Comparison of ENCODE assay signal across 23 mouse cellular contexts in genomic region chr9:58015856-58016255, GRCm38 (mm10). TPM values are rescaled to one million over a fixed set of nuclear protein-coding genes. Genes with fewer than 3 reads are reported as not detected.
A peak's percentile ranks its signal among the peaks of the same experiment; 100 is the strongest.
DNase-seq lines count a peak whose midpoint lies in the region.
"Had no signal": no experiment of that assay in that cellular context is flagged by ENCODE, and none has a peak within 500 bp of the region (broad histone marks: within the 10 kb centered on the region; RNA-seq: fewer than 3 reads in every experiment).

No protein-coding gene starts in this region.

- peak; percentile 41 to 81 for DNase-seq in adrenal gland, adult (ENCODE audit: inconsistent age in 2 of 2, low spot score in 1 of 2)
- DNase-seq in adrenal gland, postnatal 10 days, result no peak
- DNase-seq in adrenal gland, adult 2 months, result peak; percentile 70
- DNase-seq in adrenal gland, postnatal 36 days, result no peak
- DNase-seq in adrenal gland, postnatal 14 days, result peak; percentile 43
- no peak for DNase-seq in adrenal gland, adult 8-10 months
- DNase-seq in 416B (ENCODE audit: low read depth), result peak; percentile 52
- DNase-seq in embryo, embryonic 10 days (ENCODE audit: low spot score), result no peak
- DNase-seq: adrenal gland, postnatal 25 days; B cell, adult 2 months; cerebellum, adult 11 months; cerebellum, adult 11-12 months; cerebellum, adult 18-20 months; cerebellum, adult 2 months; cerebellum, adult 8-10 months; cerebellum, adult 9-10 months; cerebellum, adult 9-11 months; cerebellum, postnatal 10 days; cerebellum, postnatal 14 days had no signal

RNA-seq across cellular contexts. Expression of gene Cyp11a1, which starts 9.6 kb away (rescaled TPM):
- total RNA-seq in adrenal gland, postnatal 10 days (2021), result 1,000 to 10,000 TPM; 1,564 to 1,873 TPM
- 1,000 to 10,000 TPM; 6,621 to 7,422 TPM for total RNA-seq in adrenal gland, adult 2 months (2021)
- polyA plus RNA-seq in adrenal gland, adult 2 months (2012; rRNA removed), result 1,463 and 1,873 TPM in 2 replicates
- total RNA-seq in adrenal gland, postnatal 36 days (2021), result 1,000 to 10,000 TPM; 6,616 to 8,202 TPM
- 2,863 and 3,093 TPM in 2 replicates for total RNA-seq in adrenal gland, postnatal 14 days (2021)
- total RNA-seq in adrenal gland, adult 8-10 months (2022), result 1,000 to 10,000 TPM; 7,138 to 8,839 (median 8,155) TPM
- total RNA-seq: MEL had no signal
- polyA plus RNA-seq: activated CD4-positive, CD25-positive, alpha-beta regulatory T cell, adult 4 months; CD4-positive, CD25-positive, alpha-beta regulatory T cell, adult 4 months had no signal

RNA-seq across cellular contexts. Expression of gene Stra6, which starts 47.7 kb away (rescaled TPM):
- 1 to 10 TPM; 1.1 to 1.3 TPM for total RNA-seq in adrenal gland, postnatal 10 days (2021)
- 1 to 10 TPM; 1.5 to 1.8 TPM for total RNA-seq in adrenal gland, adult 2 months (2021)
- 2.0 and 2.6 TPM in 2 replicates for polyA plus RNA-seq in adrenal gland, adult 2 months (2012; rRNA removed)
- 1 to 10 TPM; 1.2 to 2.1 TPM for total RNA-seq in adrenal gland, postnatal 36 days (2021)
- 0.96 and 1.3 TPM in 2 replicates for total RNA-seq in adrenal gland, postnatal 14 days (2021)
- total RNA-seq in adrenal gland, adult 8-10 months (2022), result 1 to 10 TPM; 1.0 to 2.6 (median 2.2) TPM
- total RNA-seq: MEL had no signal
- polyA plus RNA-seq: G1E had no signal

Comparison
In these comparisons a context has a peak if more than half of its experiments do, and no peak if none do; other contexts are left out.
1. DNase-seq: peak in adrenal gland, adult (2 of 2), adrenal gland, adult 2 months (single experiment), adrenal gland, postnatal 14 days (single experiment) and 416B (single experiment); none in adrenal gland, postnatal 10 days (single experiment), adrenal gland, postnatal 36 days (0 of 2), adrenal gland, adult 8-10 months (single experiment) and embryo, embryonic 10 days (single experiment).